Mouse (Mus musculus) embryonic facial prominence, embryonic 11.5 days (tissue): Measurements from ENCODE around the gene Pcolce2. TPM values are rescaled to one million over a fixed set of nuclear protein-coding genes. Genes with fewer than 3 reads are reported as not detected.
A peak's percentile ranks its signal among the peaks of the same experiment; 100 is the strongest.

Experiments
- ATAC-seq: fragments of 200-750 bp; cut with Nextera tagmentation; replicated peaks from 2 replicates; pipeline ENCODE4 v1.8.0; 2017; ENCODE audit warnings: low read depth; ENCODE audit not compliant: insufficient number of reproducible peaks, low FRiP score, low TSS enrichment
- DNase-seq: peaks from one replicate; pipeline ENCODE4 v3.0.0-alpha.2; 2015; ENCODE audit warnings: low spot score
- H3K27ac ChIP-seq: fragments of 300-500 bp; sonication (generic); replicated peaks from 2 replicates; pipeline ENCODE4 v1.5.1; 2014; ENCODE audit warnings: mild to moderate bottlenecking, low read depth, low read length, control low read depth
- H3K27me3 ChIP-seq: fragments of 300-500 bp; sonication (generic); 2 replicates; pipeline ENCODE4 v1.6.1; 2014; ENCODE audit warnings: mild to moderate bottlenecking, low read length, moderate library complexity, mixed read lengths; ENCODE audit not compliant: control insufficient read depth, insufficient read depth
- H3K36me3 ChIP-seq: fragments of 300-500 bp; sonication (generic); replicated peaks from 2 replicates; pipeline ENCODE4 v1.6.1; 2014; ENCODE audit warnings: low read depth, mild to moderate bottlenecking, low read length, moderate library complexity, mixed read lengths; ENCODE audit not compliant: control insufficient read depth, insufficient read depth
- H3K4me1 ChIP-seq: fragments of 300-500 bp; sonication (generic); 2 replicates; pipeline ENCODE4 v1.6.1; 2014; ENCODE audit warnings: low read length, mixed read lengths; ENCODE audit not compliant: control insufficient read depth, insufficient read depth
- H3K4me2 ChIP-seq: fragments of 300-500 bp; sonication (generic); 2 replicates; pipeline ENCODE4 v1.6.1; 2014; ENCODE audit warnings: low read depth, mild to moderate bottlenecking, control low read depth, low read length, moderate library complexity
- H3K4me3 ChIP-seq: fragments of 300-500 bp; sonication (generic); 2 replicates; pipeline ENCODE4 v1.5.1; 2014; ENCODE audit warnings: low read depth, low read length, control low read depth
- H3K9ac ChIP-seq: fragments of 300-500 bp; sonication (generic); replicated peaks from 2 replicates; pipeline ENCODE4 v1.6.1; 2014; ENCODE audit warnings: mild to moderate bottlenecking, control low read depth, low read length
- H3K9me3 ChIP-seq: fragments of 300-500 bp; sonication (generic); replicated peaks from 2 replicates; pipeline ENCODE4 v1.6.1; 2016; ENCODE audit warnings: mild to moderate bottlenecking, low read length, inconsistent platforms, mixed read lengths; ENCODE audit not compliant: control insufficient read depth
- WGBS: fragments of 180-500 bp; shearing (Covaris S2); extraction: QIAGEN DNeasy Blood & Tissue Kit; methylation state at CpG from one replicate; pipeline ENCODE4 v1.1.7; 2014; 5-methylcytosine and 5-hydroxymethylcytosine counted together
- polyA plus RNA-seq: library from polyadenylated mRNA; unstranded; fragments of >200 nt; fragmentation: Nextera tagmentation; extraction: Ambion mirVana; gene quantifications from 2 replicates; pipeline ENCODE4 v1.2.1, GENCODE M21; 2014

Pcolce2 gene
- 4.7 and 6.3 TPM in 2 replicates for polyA plus RNA-seq

- Histone ChIP-seq H3K9ac (peak within 1 kb of the TSS; percentile 86), H3K36me3 (no peaks in the 10 kb centered on the region), H3K27me3 (no peaks in the 10 kb centered on the region), H3K27ac (peak within 1 kb of the TSS; percentile 6; the same call in 1 of the 2 replicates), H3K4me3 (peak within 1 kb of the TSS; percentile 68), H3K4me2 (peak within 1 kb of the TSS; percentile 95), H3K4me1 (no peaks in the 10 kb centered on the region), H3K9me3 (no peaks in the 10 kb centered on the region)
- 1% methylated on average over 64 of the region's 71 CpGs for WGBS
- ATAC-seq = peak; percentile 90
- DNase-seq = peak; percentile 78
Measured at GRCm38 (mm10) chr9:95637271-95638181, at the start of gene Pcolce2. Gene Pcolce2 (plus strand): TSS chr9:95637601.

GRCm38 (mm10) chr9:95588070-95588469 is 49.3 kb upstream of the Pcolce2 start:
- Histone ChIP-seq H3K27ac (no peak overlapping the region), H3K36me3 (no peaks in the 10 kb centered on the region), H3K4me3 (no peak overlapping the region), H3K4me2 (no peak overlapping the region), H3K4me1 (no peaks in the 10 kb centered on the region), H3K9ac (no peak overlapping the region), H3K9me3 (no peaks in the 10 kb centered on the region), H3K27me3 (no peaks in the 10 kb centered on the region)
- WGBS = 90% methylated on average over 7 of the region's 7 CpGs
- no peak for ATAC-seq
- no peak for DNase-seq

- no peak for ATAC-seq
Measured at GRCm38 (mm10) chr9:95594291-95594690, 43.1 kb upstream of the Pcolce2 start.

GRCm38 (mm10) chr9:95597466-95598178 is 39.8 kb upstream of the Pcolce2 start:
- H3K9me3 ChIP-seq = no peaks in the 10 kb centered on the region
- no peaks in the 10 kb centered on the region for H3K36me3 ChIP-seq
- DNase-seq (no peak), ATAC-seq (no peak)
- no peak overlapping the region for H3K27ac ChIP-seq
- no peak overlapping the region for H3K4me2 ChIP-seq
- H3K4me1 ChIP-seq = no peaks in the 10 kb centered on the region
- H3K9ac ChIP-seq = no peak overlapping the region
- no peak overlapping the region for H3K4me3 ChIP-seq
- no peaks in the 10 kb centered on the region for H3K27me3 ChIP-seq
- WGBS = 38% methylated on average over 13 of the region's 13 CpGs

More at GRCm38 (mm10) chr9:95594291-95594690, 43.1 kb upstream of the Pcolce2 start:
- H3K4me2 ChIP-seq = no peak overlapping the region
- no peaks in the 10 kb centered on the region for H3K27me3 ChIP-seq
- no peak overlapping the region for H3K27ac ChIP-seq
- H3K4me1 ChIP-seq = no peaks in the 10 kb centered on the region
- H3K4me3 ChIP-seq = no peak overlapping the region
- H3K9ac ChIP-seq = no peak overlapping the region
- 87% methylated on average over 4 of the region's 4 CpGs for WGBS
- H3K9me3 ChIP-seq = no peaks in the 10 kb centered on the region
- H3K36me3 ChIP-seq = no peaks in the 10 kb centered on the region
- no peak for DNase-seq

- Histone ChIP-seq H3K4me3 (no peak overlapping the region), H3K4me1 (no peaks in the 10 kb centered on the region), H3K9me3 (no peaks in the 10 kb centered on the region), H3K27ac (no peak overlapping the region), H3K36me3 (no peaks in the 10 kb centered on the region), H3K27me3 (no peaks in the 10 kb centered on the region), H3K4me2 (no peak overlapping the region), H3K9ac (no peak overlapping the region)
- DNase-seq = peak; percentile 33
- whole genome bisulfite sequencing = 55% methylated on average over 19 of the region's 19 CpGs
- ATAC-seq = no peak
Measured at GRCm38 (mm10) chr9:95598179-95598721, 39.2 kb upstream of the Pcolce2 start.

- H3K36me3 ChIP-seq = no peaks in the 10 kb centered on the region
- no peak overlapping the region for H3K4me2 ChIP-seq
- no peaks in the 10 kb centered on the region for H3K27me3 ChIP-seq
- H3K9ac ChIP-seq = no peak overlapping the region
- no peaks in the 10 kb centered on the region for H3K4me1 ChIP-seq
- ATAC-seq (no peak), DNase-seq (no peak)
- H3K9me3 ChIP-seq = no peaks in the 10 kb centered on the region
- no peak overlapping the region for H3K4me3 ChIP-seq
- no peak overlapping the region for H3K27ac ChIP-seq
- 77% methylated on average over 4 of the region's 4 CpGs for WGBS
Measured at GRCm38 (mm10) chr9:95599399-95599798, 38.0 kb upstream of the Pcolce2 start.

GRCm38 (mm10) chr9:95602849-95603248 is 34.6 kb upstream of the Pcolce2 start:
- no peak for DNase-seq
- H3K9me3 ChIP-seq = no peaks in the 10 kb centered on the region
- no peak overlapping the region for H3K27ac ChIP-seq
- no peak overlapping the region for H3K4me3 ChIP-seq
- ATAC-seq = no peak
- H3K36me3 ChIP-seq = no peaks in the 10 kb centered on the region
- no peaks in the 10 kb centered on the region for H3K4me1 ChIP-seq
- 85% methylated on average over 3 of the region's 3 CpGs for whole genome bisulfite sequencing
- no peak overlapping the region for H3K4me2 ChIP-seq
- H3K27me3 ChIP-seq = no peaks in the 10 kb centered on the region
- H3K9ac ChIP-seq = no peak overlapping the region
